Mouse (Mus musculus) embryonic facial prominence, embryonic 15.5 days (tissue): ENCODE measurements around the gene Tctn1. TPM values are rescaled to one million over a fixed set of nuclear protein-coding genes. Genes with fewer than 3 reads are reported as not detected.
A peak's percentile ranks its signal among the peaks of the same experiment; 100 is the strongest.

Experiments used
- ATAC-seq: fragments of 200-750 bp; cut with Nextera tagmentation; 2 replicates; pipeline ENCODE4 v1.8.0; 2017; ENCODE audit warnings: low read depth, moderate TSS enrichment; ENCODE audit not compliant: insufficient number of reproducible peaks, low FRiP score, low TSS enrichment
- H3K27ac ChIP-seq: fragments of 300-500 bp; sonication (generic); replicated peaks from 2 replicates; pipeline ENCODE4 v1.5.1; 2015; ENCODE audit warnings: mild to moderate bottlenecking, inconsistent platforms
- H3K27me3 ChIP-seq: fragments of 300-500 bp; sonication (generic); 2 replicates; pipeline ENCODE4 v1.6.1; 2015; ENCODE audit warnings: inconsistent platforms
- H3K36me3 ChIP-seq: fragments of 300-500 bp; sonication (generic); 2 replicates; pipeline ENCODE4 v1.6.1; 2015; ENCODE audit warnings: mild to moderate bottlenecking, inconsistent platforms
- H3K4me1 ChIP-seq: fragments of 300-500 bp; sonication (generic); 2 replicates; pipeline ENCODE4 v1.6.1; 2015; ENCODE audit warnings: inconsistent platforms
- H3K4me2 ChIP-seq: fragments of 300-500 bp; sonication (generic); replicated peaks from 2 replicates; pipeline ENCODE4 v1.6.1; 2015; ENCODE audit warnings: mild to moderate bottlenecking, inconsistent platforms
- H3K4me3 ChIP-seq: fragments of 300-500 bp; sonication (generic); replicated peaks from 2 replicates; pipeline ENCODE4 v1.5.1; 2015; ENCODE audit warnings: mild to moderate bottlenecking, inconsistent platforms
- H3K9ac ChIP-seq: fragments of 300-500 bp; sonication (generic); 2 replicates; pipeline ENCODE4 v1.6.1; 2015; ENCODE audit warnings: inconsistent platforms
- H3K9me3 ChIP-seq: fragments of 300-500 bp; sonication (generic); replicated peaks from 2 replicates; pipeline ENCODE4 v1.6.1; 2016; ENCODE audit warnings: inconsistent platforms
- WGBS: fragments of 180-500 bp; shearing (Covaris S2); methylation state at CpG from one replicate; pipeline ENCODE4 v1.1.7; 2015; 5-methylcytosine and 5-hydroxymethylcytosine counted together
- polyA plus RNA-seq: library from polyadenylated mRNA; unstranded; fragments of >200 nt; fragmentation: Nextera tagmentation; extraction: Ambion mirVana; gene quantifications from 2 replicates; pipeline ENCODE4 v1.2.1, GENCODE M21; 2015

Tctn1 gene
- polyA plus RNA-seq, 1 experiment from 2014 or later, result 7.5 TPM

DNA sequence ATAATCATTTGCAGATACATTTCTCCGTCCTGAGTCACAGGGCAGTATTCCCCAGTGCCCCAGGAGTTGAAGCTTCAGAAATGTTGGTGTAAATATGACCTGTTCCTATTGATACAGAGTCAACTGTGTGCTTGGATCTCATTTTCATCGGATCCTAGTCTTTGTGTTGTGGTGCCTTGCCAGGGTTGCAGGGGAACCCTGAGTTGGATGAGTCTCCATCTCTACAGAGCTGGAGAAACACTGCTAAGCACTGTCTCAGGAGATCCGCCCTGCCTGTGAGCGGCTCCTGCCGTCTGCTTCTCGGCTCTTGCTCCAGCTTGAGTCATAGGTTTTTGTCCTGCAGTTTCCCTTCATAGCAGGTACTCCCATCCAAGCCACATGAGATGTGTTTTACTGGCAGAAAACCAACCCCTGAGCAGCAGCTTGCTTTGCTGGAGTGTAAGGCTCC lies 35.8 kb upstream of the Tctn1 start:
- H3K4me3 ChIP-seq, result no peak overlapping the region
- no peak overlapping the region for H3K4me2 ChIP-seq
- H3K27me3 ChIP-seq, result no peaks in the 10 kb centered on the region
- H3K9ac ChIP-seq, result no peak overlapping the region
- 68% methylated on average over 6 of the region's 6 CpGs for WGBS
- peaks cover 32% of the 10 kb centered on the region for H3K4me1 ChIP-seq
- H3K36me3 ChIP-seq, result no peaks in the 10 kb centered on the region
- no peak overlapping the region for H3K27ac ChIP-seq
- no peaks in the 10 kb centered on the region for H3K9me3 ChIP-seq
- ATAC-seq, result no peak

DNA sequence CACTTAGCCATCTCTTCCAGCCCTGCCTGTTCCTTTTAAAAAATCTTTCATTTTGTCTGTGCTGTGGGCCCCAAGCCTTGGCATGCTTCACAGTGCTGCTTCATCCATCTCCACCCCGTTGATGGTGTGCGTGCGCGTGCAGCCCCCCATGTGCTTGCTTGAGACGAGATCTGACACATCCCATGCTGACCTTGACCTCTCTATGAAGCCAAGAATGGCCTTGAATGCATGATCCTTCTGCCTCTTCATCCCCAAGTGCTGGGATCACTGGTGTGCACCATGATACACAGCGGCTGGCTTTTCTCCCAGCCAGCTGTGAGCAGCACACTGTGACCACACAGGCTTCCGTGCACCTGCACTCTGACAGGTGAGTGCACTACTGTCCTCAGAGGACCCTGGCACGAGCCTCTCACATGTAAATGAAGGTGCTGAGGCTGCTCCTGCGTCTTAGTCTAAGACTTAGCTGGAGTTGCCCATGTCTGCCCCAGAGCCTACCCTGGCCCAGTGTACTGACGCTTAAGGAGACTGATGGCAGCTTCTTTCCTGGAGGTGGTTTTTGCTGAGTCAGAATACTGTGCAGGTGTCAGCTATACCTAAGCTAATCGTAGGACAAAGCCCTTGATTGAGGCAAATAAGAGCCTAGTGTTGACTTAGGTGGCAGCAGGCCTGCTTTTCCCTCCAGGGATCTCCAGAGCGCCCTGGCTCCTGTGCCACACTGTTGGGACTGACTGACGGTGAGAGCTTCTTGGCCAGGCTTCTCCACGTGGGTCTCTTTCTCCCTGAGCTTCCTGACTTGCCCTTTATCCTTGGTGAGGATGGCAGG lies 31.1 kb upstream of the Tctn1 start:
- no peak overlapping the region for H3K4me2 ChIP-seq
- H3K9me3 ChIP-seq, result no peaks in the 10 kb centered on the region
- 0 out of 2 replicates have a peak, but pooled peaks cover 2% of the 10 kb centered on the region for H3K4me1 ChIP-seq
- H3K36me3 ChIP-seq, result no peaks in the 10 kb centered on the region
- no peak overlapping the region for H3K9ac ChIP-seq
- ATAC-seq, result no peak; the same call in 1 of the 2 replicates
- no peak overlapping the region for H3K27ac ChIP-seq
- WGBS, result 77% methylated on average over 14 of the region's 14 CpGs
- H3K27me3 ChIP-seq, result no peaks in the 10 kb centered on the region
- H3K4me3 ChIP-seq, result no peak overlapping the region

DNA sequence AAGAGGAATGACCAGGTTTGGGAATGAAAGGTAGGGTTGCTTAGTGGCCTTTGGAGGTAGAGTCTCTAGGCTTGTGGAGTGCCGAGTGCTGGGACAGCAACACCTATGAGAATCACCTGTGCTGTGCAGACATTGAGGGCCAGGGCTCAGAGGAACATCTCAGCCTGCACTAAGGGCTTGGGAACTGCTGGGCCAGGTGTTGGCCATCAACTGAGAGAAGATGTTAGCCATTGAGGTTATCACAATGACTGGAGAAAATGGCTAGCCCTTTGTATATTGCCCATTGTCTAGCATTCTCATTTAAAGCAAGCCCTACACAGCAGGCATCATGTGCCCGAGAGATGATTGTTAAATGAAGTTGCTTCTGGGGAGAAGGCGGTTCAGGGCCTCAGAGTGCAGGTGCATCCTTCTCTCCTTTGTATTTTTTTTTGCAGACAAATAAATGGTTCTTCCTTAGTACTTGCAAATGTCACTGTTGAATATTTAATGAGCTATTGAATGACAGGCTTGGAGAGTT lies 30.0 kb upstream of the Tctn1 start:
- Histone ChIP-seq H3K27ac (no peak overlapping the region), H3K4me3 (no peak overlapping the region), H3K27me3 (no peaks in the 10 kb centered on the region), H3K9me3 (no peaks in the 10 kb centered on the region), H3K36me3 (no peaks in the 10 kb centered on the region), H3K4me2 (no peak overlapping the region), H3K9ac (no peak overlapping the region), H3K4me1 (0 out of 2 replicates have a peak, but pooled peaks cover 2% of the 10 kb centered on the region)
- ATAC-seq, result no peak
- 85% methylated on average over 3 of the region's 3 CpGs for WGBS

DNA sequence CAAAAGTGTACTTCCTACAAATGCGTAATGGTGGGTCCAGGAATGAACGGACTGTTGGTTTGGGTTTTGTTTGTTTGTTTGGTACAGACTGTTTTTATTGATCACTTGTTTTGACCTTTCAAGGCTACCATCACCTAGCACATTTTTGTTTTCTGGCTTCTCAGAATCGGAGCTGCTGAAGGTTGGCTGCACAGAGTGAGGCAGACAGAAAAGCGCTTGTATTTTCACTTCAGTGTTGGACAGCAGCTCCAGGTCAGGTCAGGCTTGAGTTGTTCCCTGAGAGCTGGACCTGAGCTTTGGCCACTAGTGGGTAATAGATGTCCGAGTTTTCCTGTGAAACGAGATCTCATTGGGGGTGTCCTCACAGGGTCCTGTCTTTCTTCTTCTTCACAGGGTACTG lies 28.9 kb upstream of the Tctn1 start:
- H3K27me3 ChIP-seq, result no peaks in the 10 kb centered on the region
- H3K9ac ChIP-seq, result no peak overlapping the region
- no peaks in the 10 kb centered on the region for H3K9me3 ChIP-seq
- WGBS, result 85% methylated on average over 6 of the region's 6 CpGs
- ATAC-seq, result no peak
- no peak overlapping the region for H3K4me3 ChIP-seq
- no peak overlapping the region for H3K27ac ChIP-seq
- H3K36me3 ChIP-seq, result no peaks in the 10 kb centered on the region
- H3K4me1 ChIP-seq, result 0 out of 2 replicates have a peak, but pooled peaks cover 5% of the 10 kb centered on the region
- H3K4me2 ChIP-seq, result no peak overlapping the region

DNA sequence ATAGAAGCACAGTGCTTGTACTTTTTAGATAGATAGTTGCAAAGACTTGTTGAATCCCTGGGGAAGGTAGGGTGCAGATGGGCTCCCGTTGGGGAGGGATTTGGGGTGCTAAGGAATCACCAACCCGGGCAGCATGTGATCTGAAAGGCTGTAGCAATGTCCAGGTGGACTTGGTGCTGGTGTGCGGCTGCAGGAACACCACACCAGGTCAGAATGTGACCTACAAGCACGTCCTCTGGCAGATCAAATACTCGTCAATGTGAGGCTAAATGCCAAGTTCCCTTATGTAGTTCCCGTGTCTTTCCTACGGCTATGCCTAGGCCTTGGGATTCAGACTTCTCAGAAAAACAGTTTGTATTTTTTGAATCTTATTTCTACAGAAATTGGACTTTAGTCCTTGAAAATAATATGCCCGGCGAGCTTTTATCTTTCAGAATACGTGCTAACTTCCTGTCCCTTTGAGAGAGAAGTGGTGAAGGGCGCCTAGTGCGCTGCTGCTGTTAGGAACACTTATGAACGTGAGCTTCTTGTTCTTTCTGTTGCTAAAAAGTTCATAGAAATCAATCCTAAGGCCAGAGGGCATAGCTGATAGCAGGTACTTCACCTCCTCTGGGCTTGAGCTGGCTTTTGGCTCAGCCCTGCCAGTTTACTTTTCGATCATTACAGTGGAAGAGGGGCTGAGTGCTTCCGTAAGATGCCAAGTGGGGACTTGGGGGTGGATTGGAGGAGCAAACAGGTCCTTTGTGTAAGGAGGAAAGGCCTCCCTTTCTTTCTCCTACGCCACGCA lies 27.5 kb upstream of the Tctn1 start:
- Histone ChIP-seq H3K4me2 (no peak overlapping the region), H3K4me3 (no peak overlapping the region), H3K9ac (no peak overlapping the region), H3K9me3 (no peaks in the 10 kb centered on the region), H3K27me3 (no peaks in the 10 kb centered on the region), H3K36me3 (no peaks in the 10 kb centered on the region), H3K27ac (no peak overlapping the region), H3K4me1 (0 out of 2 replicates have a peak, but pooled peaks cover 7% of the 10 kb centered on the region)
- WGBS, result 69% methylated on average over 17 of the region's 17 CpGs
- ATAC-seq, result no peak

DNA sequence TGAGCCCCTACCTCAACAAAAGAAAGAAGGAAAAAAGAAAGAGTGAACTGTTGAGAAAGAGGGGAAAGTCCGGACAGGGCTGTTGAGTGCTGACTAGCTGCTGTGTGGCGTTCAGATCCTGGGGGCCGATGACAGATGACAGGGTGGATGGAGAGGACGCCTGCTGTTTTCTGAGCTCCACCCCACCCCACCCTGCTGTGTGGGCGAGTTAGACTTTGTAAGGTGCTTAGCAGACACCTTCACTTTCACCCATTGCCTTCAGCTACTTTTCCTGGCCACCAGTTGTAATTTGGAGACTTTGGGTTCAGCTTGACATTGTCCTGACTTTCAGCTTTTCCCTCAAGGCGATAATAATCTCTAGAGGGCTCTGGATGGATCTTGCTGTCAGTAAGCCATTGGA lies 26.9 kb upstream of the Tctn1 start:
- no peaks in the 10 kb centered on the region for H3K27me3 ChIP-seq
- no peak for ATAC-seq
- no peak overlapping the region for H3K27ac ChIP-seq
- no peak overlapping the region for H3K4me2 ChIP-seq
- no peaks in the 10 kb centered on the region for H3K36me3 ChIP-seq
- H3K9ac ChIP-seq, result no peak overlapping the region
- H3K4me1 ChIP-seq, result peaks cover 10% of the 10 kb centered on the region
- 53% methylated on average over 6 of the region's 6 CpGs for WGBS
- H3K4me3 ChIP-seq, result no peak overlapping the region
- H3K9me3 ChIP-seq, result no peaks in the 10 kb centered on the region

DNA sequence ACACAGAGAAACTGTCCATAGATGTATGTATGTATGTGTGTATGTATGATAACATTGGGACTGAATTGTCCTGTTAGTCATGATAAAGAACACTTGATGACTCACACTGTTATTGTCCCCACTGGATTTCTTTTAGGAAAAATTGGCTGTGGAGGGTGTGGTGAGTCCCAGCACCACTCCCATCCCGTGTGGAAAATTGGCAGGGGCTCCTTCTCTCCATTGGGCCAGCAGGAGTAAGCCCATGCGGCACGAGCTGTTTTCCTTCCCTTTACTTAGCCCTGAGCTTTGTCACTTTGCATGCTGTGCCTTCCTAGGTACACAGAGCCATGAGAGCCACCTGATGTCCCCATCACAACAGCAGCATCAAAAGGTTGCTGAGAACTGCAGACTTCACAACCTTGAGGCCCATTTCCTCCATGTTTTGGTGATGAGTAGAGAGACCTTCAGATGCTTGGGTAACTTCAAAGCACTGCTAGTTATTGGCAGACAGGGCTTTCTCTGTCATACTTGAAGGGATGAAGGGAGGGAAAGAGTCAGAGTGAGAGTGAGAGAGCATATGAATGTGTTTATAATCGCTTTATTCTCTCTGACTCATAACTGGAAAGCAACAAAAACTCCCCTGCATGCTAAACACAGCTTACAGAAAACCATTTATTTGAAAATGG lies 24.0 kb upstream of the Tctn1 start:
- Histone ChIP-seq H3K27me3 (no peaks in the 10 kb centered on the region), H3K27ac (no peak overlapping the region; the same call in 1 of the 2 replicates), H3K4me1 (peaks cover 21% of the 10 kb centered on the region), H3K9ac (no peak overlapping the region), H3K36me3 (no peaks in the 10 kb centered on the region), H3K4me2 (no peak overlapping the region), H3K9me3 (no peaks in the 10 kb centered on the region), H3K4me3 (no peak overlapping the region)
- ATAC-seq, result no peak
- WGBS, result 67% methylated on average over 4 of the region's 4 CpGs

DNA sequence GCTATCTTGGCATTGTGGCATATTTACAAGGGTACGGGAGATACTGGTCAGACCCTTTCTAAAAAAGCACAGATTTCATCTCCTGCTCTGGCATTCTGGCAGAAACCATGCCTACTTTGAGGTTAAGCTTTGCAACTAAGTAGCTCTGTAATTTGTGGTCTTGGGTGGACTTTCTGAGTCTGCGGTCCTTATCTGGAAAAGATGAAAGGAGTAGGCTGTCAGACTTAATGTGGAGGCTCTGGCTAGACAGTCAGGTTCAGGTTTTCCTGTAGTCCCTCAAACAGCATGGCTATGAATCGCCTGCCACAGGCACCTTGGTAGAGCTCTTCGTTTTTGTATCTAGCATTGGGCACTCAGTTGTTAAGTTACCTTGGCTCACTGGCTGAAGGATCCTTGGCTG lies 22.8 kb upstream of the Tctn1 start:
- H3K4me2 ChIP-seq, result no peak overlapping the region
- H3K9me3 ChIP-seq, result no peaks in the 10 kb centered on the region
- no peak for ATAC-seq
- H3K9ac ChIP-seq, result no peak overlapping the region
- no peak overlapping the region for H3K27ac ChIP-seq
- H3K4me3 ChIP-seq, result no peak overlapping the region
- H3K36me3 ChIP-seq, result no peaks in the 10 kb centered on the region
- no peaks in the 10 kb centered on the region for H3K27me3 ChIP-seq
- WGBS, result 91% methylated on average over 4 of the region's 4 CpGs
- H3K4me1 ChIP-seq, result peaks cover 21% of the 10 kb centered on the region

DNA sequence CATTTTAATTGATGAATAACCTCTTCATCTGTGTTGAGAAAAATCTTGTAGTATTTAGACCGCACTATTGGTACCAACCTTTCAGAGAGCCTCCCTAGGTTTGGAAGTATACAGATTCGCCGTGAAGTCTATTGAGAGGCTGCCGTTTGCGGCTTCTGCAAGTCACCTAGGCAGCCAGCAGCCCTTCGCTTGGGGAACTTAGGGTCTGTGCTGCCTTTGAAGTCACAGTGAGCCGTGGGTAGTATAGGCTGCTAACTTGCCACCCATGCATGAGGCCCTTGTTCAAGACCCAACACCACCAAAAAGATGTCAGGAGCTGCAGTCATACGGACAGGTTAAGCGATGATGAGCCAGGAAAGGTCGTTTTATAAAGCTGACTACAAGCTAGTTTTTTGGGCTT lies 21.9 kb upstream of the Tctn1 start:
- H3K9me3 ChIP-seq, result no peaks in the 10 kb centered on the region
- no peak for ATAC-seq
- H3K36me3 ChIP-seq, result no peaks in the 10 kb centered on the region
- 86% methylated on average over 10 of the region's 10 CpGs for WGBS
- peaks cover 19% of the 10 kb centered on the region for H3K4me1 ChIP-seq
- H3K27ac ChIP-seq, result no peak overlapping the region
- H3K9ac ChIP-seq, result no peak overlapping the region
- no peaks in the 10 kb centered on the region for H3K27me3 ChIP-seq
- H3K4me2 ChIP-seq, result 0 out of 2 replicates have a peak overlapping the region, but pooled peaks have one; percentile 90
- 0 out of 2 replicates have a peak overlapping the region, but pooled peaks have one; percentile 95 for H3K4me3 ChIP-seq

DNA sequence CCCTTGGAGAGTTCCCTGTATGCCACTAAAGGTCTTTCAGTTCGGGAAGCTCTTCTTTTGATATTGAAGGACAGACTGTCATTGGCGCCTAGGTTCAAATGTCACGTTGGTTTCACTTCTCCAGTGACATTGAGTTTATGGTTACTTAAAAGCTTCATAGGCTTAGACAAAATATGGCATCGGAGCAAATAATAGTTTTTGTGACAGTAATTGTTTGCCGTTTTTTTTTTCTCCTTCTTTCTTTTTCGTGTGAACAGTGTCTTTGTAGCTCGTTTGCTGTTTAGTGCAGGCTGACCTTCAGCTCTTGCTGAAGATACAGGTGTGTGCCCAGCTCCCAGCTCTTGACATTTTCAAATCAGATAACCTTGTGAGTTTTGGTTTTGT lies 21.5 kb upstream of the Tctn1 start:
- peak overlapping the region; percentile 95 for H3K4me3 ChIP-seq
- H3K4me2 ChIP-seq, result peak overlapping the region; percentile 90
- H3K27ac ChIP-seq, result no peak overlapping the region
- H3K4me1 ChIP-seq, result peaks cover 23% of the 10 kb centered on the region
- no peaks in the 10 kb centered on the region for H3K36me3 ChIP-seq
- no peaks in the 10 kb centered on the region for H3K9me3 ChIP-seq
- no peak overlapping the region for H3K9ac ChIP-seq
- ATAC-seq, result no peak
- no peaks in the 10 kb centered on the region for H3K27me3 ChIP-seq
- 57% methylated on average over 7 of the region's 7 CpGs for WGBS
